Mouse (Mus musculus) spleen, adult 2 months (tissue): ENCODE data around the gene 5430419D17Rik. TPM values are rescaled to one million over a fixed set of nuclear protein-coding genes. Genes with fewer than 3 reads are reported as not detected.

Experiments used
- DNase-seq, 2 experiments: peaks; one replicate each; pipeline versions ENCODE4 v3.0.0 to v3.0.0-alpha.2; 2012 to 2021; ENCODE audit warnings: low spot score in 2 of 2, low read depth in 1 of 2
- H3K27ac ChIP-seq: fragments of 200-500 bp; 2 replicates; pipeline ENCODE4 v1.5.1; 2012; ENCODE audit warnings: low read length, inconsistent platforms; ENCODE audit not compliant: insufficient read depth
- H3K27me3 ChIP-seq: fragments of 200-500 bp; 2 replicates; pipeline ENCODE4 v1.6.1; 2012; ENCODE audit warnings: mild to moderate bottlenecking, moderate library complexity, low read length, inconsistent platforms; ENCODE audit not compliant: control insufficient read depth, insufficient read depth
- H3K36me3 ChIP-seq: fragments of 200-500 bp; 2 replicates; pipeline ENCODE4 v1.6.1; 2012; ENCODE audit warnings: mild to moderate bottlenecking, low read length, inconsistent platforms; ENCODE audit not compliant: control insufficient read depth, insufficient read depth
- H3K4me1 ChIP-seq: fragments of 200-500 bp; 2 replicates; pipeline ENCODE4 v1.6.1; 2011; ENCODE audit warnings: inconsistent platforms; ENCODE audit not compliant: control insufficient read depth, insufficient read depth, insufficient read length
- H3K4me3 ChIP-seq: fragments of 200-500 bp; 2 replicates; pipeline ENCODE4 v1.5.1; 2011; ENCODE audit warnings: mild to moderate bottlenecking, inconsistent platforms; ENCODE audit not compliant: insufficient read depth, insufficient read length; ENCODE audit errors: extremely low read depth
- CTCF ChIP-seq: fragments of 200-500 bp; IDR thresholded peaks from 2 replicates; pipeline ENCODE4 v1.5.1; 2011; ENCODE audit warnings: mild to moderate bottlenecking, inconsistent platforms; ENCODE audit not compliant: insufficient read depth, insufficient read length, insufficient replicate concordance; ENCODE audit errors: extremely low read depth
- POLR2A ChIP-seq: fragments of 200-500 bp; IDR thresholded peaks from 2 replicates; pipeline ENCODE4 v1.6.1; 2011; ENCODE audit warnings: low read depth, low read length, inconsistent platforms
- WGBS: fragments of 180-500 bp; shearing (Covaris S2); methylation state at CpG from one replicate; pipeline ENCODE4 v1.1.7; 2018; 5-methylcytosine and 5-hydroxymethylcytosine counted together
- polyA plus RNA-seq: library from polyadenylated mRNA; depleted of rRNA; stranded (reverse); fragments of >200 nt; gene quantifications from 2 replicates; pipeline ENCODE4 v1.2.3, GENCODE M21; 2012; rRNA removed

Gene 5430419D17Rik
- polyA plus RNA-seq, 1 experiment, result 0.32 TPM

DNA sequence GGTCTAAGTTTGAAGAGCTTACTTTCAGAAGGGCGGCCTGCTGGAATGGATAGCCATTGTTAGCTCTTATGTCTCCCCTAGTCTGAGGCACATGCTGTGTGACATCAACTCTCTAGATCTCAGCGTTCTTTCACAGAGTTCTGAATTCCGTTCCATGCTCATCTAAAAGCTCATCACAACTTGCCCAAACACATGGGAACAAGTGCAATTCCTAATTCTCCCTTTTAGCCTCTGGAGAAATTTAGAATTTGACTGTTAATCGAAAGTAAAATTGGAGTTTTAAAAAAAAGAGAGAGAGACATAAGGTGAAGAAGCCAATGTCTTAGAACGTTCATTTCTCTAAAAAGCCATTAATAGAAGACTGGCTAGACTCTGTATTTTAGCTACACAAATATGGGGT, 155.2 kb downstream of the 5430419D17Rik start, which contains the start of gene Fam24b:
Gene Fam24b, minus strand, starts transcription at position 101 of the 400 bp plus-strand sequence.
- TF ChIP-seq CTCF (no peak), POLR2A (no peak)
- H3K4me1 ChIP-seq, result no peaks in the 10 kb centered on the region
- H3K4me3 ChIP-seq, result no peak within 1 kb of the TSS
- H3K27me3 ChIP-seq, result no peaks in the 10 kb centered on the region
- WGBS, result 92% methylated on average over 5 of the region's 5 CpGs
- H3K27ac ChIP-seq, result no peak within 1 kb of the TSS
- no peak for DNase-seq
- no peaks in the 10 kb centered on the region for H3K36me3 ChIP-seq

DNA sequence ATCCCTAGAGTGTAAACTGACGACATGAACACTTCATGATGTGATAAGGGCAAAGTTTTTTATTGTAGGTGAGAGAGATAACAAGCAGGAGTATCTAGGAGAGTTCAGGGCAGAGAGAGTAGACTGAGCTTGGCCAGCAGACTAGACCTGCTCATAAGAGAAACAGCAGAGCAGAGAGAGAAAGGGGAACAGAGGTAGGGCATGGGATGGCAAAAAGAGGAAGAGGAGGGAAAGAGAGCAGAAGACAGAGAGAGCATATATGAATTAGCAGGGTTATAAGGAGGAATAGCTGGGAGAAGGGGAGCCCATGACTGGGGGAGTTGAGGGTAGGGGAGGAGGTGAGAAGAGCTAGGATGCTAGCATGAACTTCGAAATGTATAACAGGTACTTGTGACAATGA, 157.5 kb downstream of the 5430419D17Rik start:
- WGBS, result 69% methylated on average over 2 of the region's 2 CpGs
- no peak for TF ChIP-seq CTCF
- TF ChIP-seq POLR2A, result no peak
- H3K4me3 ChIP-seq, result no peak overlapping the region

DNA sequence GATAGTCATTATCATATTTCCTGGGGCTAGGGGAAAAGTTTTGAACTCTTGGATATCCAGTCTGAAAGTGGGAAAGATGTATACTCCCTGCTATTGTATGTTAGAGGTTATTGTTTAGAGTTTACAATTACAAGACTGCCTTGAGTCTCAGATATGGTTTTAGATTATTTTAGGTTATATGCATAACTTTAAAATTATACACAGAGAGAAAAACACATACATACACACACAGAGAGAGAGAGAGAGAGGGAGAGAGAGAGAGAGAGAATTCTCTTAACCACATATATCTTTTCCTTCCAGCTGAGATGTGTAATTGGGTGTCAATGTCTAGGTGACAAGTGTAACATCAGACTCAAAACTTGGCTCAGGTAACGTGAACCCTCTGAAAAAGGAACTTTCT, 159.4 kb downstream of the 5430419D17Rik start, which contains the start of gene Fam24a:
Gene Fam24a, plus strand, starts transcription at position 301 of the 400 bp plus-strand sequence.
- Histone ChIP-seq H3K27ac (no peak within 1 kb of the TSS), H3K4me3 (no peak within 1 kb of the TSS), H3K27me3 (no peaks in the 10 kb centered on the region), H3K36me3 (no peaks in the 10 kb centered on the region), H3K4me1 (no peaks in the 10 kb centered on the region)
- TF ChIP-seq CTCF, result no peak
- no peak for TF ChIP-seq POLR2A
- no peak for DNase-seq
- WGBS, result 61% methylated on average over 1 of the region's 1 CpGs

More for the DNA sequence above, 157.5 kb downstream of the 5430419D17Rik start:
- Histone ChIP-seq H3K27ac (no peak overlapping the region), H3K36me3 (no peaks in the 10 kb centered on the region), H3K27me3 (no peaks in the 10 kb centered on the region), H3K4me1 (no peaks in the 10 kb centered on the region)
- no peak for DNase-seq

DNA sequence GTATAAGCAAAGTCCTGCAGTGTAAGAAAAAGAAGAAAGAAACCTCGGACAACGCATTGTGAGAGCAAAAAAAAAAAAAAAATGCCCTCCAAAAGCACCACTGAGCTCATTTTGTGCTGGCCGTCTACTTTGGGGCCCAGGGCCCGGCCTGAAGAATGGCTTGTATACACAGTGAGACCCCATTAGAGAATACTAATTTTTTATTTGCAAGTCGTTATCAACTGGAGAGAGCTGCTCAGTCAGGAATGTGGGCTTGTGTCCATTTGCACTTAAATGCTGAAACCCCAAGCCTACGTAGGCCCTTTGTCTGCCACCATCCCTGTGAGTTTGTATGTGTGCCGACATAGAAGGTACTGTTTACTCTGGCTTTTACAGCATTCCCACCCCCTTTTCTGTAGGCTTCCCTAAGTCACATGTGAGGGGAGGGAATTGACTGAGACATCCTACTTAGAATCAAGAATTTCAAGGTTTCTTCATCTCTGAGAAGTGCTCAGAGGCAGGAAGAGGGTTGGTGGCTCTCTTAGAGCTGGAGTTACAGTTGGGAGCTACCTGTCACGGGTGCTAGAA, 163.4 kb downstream of the 5430419D17Rik start:
- no peak for DNase-seq
- TF ChIP-seq POLR2A (no peak), CTCF (no peak)
- Histone ChIP-seq H3K4me3 (no peak overlapping the region), H3K27me3 (no peaks in the 10 kb centered on the region), H3K36me3 (peaks cover 4% of the 10 kb centered on the region), H3K4me1 (no peaks in the 10 kb centered on the region), H3K27ac (no peak overlapping the region)
- 85% methylated on average over 8 of the region's 8 CpGs for WGBS

DNA sequence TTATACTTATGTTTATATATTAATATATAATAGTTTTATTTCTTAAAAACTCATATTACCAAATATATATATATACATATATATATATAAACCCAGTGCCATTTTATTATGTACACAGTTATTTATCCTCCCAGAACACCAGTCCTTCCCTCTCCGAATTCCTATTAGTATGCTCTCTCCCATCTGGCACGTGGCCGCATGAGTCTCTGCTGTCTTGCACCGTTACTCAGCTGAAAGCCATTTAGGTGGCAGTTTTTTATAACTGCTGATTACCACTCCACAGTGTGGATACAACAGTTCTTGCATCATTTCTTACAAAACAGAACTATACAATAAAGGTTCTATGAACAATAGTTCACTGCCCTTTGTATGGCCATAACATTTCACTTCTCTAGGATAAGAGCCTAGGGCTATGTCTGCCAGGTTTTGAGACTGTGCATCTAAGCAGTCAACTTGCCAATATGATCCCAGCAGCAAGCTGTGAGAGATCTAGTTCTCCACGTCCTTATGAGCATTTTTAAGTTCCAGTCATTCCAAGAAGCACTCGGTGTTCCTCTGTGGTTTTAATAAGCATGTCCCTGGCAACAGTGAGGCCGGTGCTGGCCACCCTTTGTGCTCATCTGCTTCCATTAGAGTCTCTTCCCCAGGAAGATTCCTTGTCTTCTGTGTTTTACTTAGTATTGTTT, 171.8 kb downstream of the 5430419D17Rik start:
- Histone ChIP-seq H3K27ac (no peak overlapping the region), H3K4me3 (no peak overlapping the region), H3K4me1 (no peaks in the 10 kb centered on the region), H3K27me3 (no peaks in the 10 kb centered on the region), H3K36me3 (peaks cover 22% of the 10 kb centered on the region)
- TF ChIP-seq POLR2A (no peak), CTCF (no peak)
- no peak for DNase-seq
- WGBS, result 93% methylated on average over 7 of the region's 7 CpGs

Other genes starting within 250 kb of the 5430419D17Rik start
- gene Htra1, start 238.3 kb upstream of the 5430419D17Rik start, polyA plus RNA-seq, result 37.7 and 47.4 TPM in 2 replicates
- gene Dmbt1, start 142.3 kb upstream of the 5430419D17Rik start, polyA plus RNA-seq, result 114 and 117 TPM in 2 replicates
- gene 4933402N03Rik, start 28.1 kb upstream of the 5430419D17Rik start, polyA plus RNA-seq, result not detected in 2 replicates
- gene Cuzd1, start 147.9 kb downstream of the 5430419D17Rik start, polyA plus RNA-seq, result 12.0 and 16.5 TPM in 2 replicates
- not detected in 2 replicates for gene Fam24b, start 155.1 kb downstream of the 5430419D17Rik start, polyA plus RNA-seq
- gene Fam24a, start 159.5 kb downstream of the 5430419D17Rik start, polyA plus RNA-seq, result not detected in 2 replicates
- 3.5 and 4.1 TPM in 2 replicates for gene 2310057M21Rik, start 188.4 kb downstream of the 5430419D17Rik start, polyA plus RNA-seq
- gene Pstk, start 196.7 kb downstream of the 5430419D17Rik start, polyA plus RNA-seq, result 23.9 and 29.4 TPM in 2 replicates
- gene Ikzf5, start 236.1 kb downstream of the 5430419D17Rik start, polyA plus RNA-seq, result 7.2 and 9.8 TPM in 2 replicates
- gene Acadsb, start 236.2 kb downstream of the 5430419D17Rik start, polyA plus RNA-seq, result 2.2 and 2.3 TPM in 2 replicates